ENCODE assay signal across 28 mouse cellular contexts in genomic region chr12:107216119-107216518, GRCm38 (mm10).
DNase-seq lines count a peak whose midpoint lies in the region; ATAC-seq lines count a peak whose summit lies in the region.
"Had no signal": no experiment of that assay in that cellular context is flagged by ENCODE, and none has a peak within 500 bp of the region (broad histone marks: within the 10 kb centered on the region; RNA-seq: fewer than 3 reads in every experiment).

No protein-coding gene starts in this region.

- ATAC-seq in forebrain, embryonic 12.5 days (ENCODE audit: low FRiP score), result 0 out of 2 replicates have a peak, but pooled peaks have one; percentile 27
- 0 out of 2 replicates have a peak, but pooled peaks have one; percentile 20 for ATAC-seq in midbrain, embryonic 13.5 days
- ATAC-seq: inflammation-experienced regulatory T-cells, adult 6 months; liver, embryonic 12.5 days; liver, postnatal 0 days had no signal

- H3K9ac ChIP-seq in forebrain, embryonic 12.5 days, result no peak overlapping the region
- H3K9ac ChIP-seq in midbrain, embryonic 13.5 days (replicated peaks), result no peak overlapping the region
- H3K9ac ChIP-seq: embryonic facial prominence, embryonic 15.5 days; heart, embryonic 12.5 days; hindbrain, embryonic 13.5 days; limb, embryonic 13.5 days; liver, embryonic 12.5 days; liver, postnatal 0 days; neural tube, embryonic 13.5 days had no signal

- no peak overlapping the region for H3K4me2 ChIP-seq in forebrain, embryonic 12.5 days
- no peak overlapping the region for H3K4me2 ChIP-seq in midbrain, embryonic 13.5 days (replicated peaks)
- H3K4me2 ChIP-seq: embryonic facial prominence, embryonic 15.5 days; heart, embryonic 12.5 days; hindbrain, embryonic 13.5 days; limb, embryonic 13.5 days; liver, embryonic 12.5 days; neural tube, embryonic 13.5 days had no signal

- no peaks in the 10 kb centered on the region for H3K36me3 ChIP-seq in forebrain, embryonic 12.5 days (replicated peaks)
- H3K36me3 ChIP-seq in forebrain, embryonic 10.5 days (replicated peaks), result no peaks in the 10 kb centered on the region
- H3K36me3 ChIP-seq in midbrain, embryonic 13.5 days, result no peaks in the 10 kb centered on the region
- H3K36me3 ChIP-seq: embryonic facial prominence, embryonic 15.5 days; G1E; heart, embryonic 12.5 days; hindbrain, embryonic 13.5 days; limb, embryonic 13.5 days; liver, embryonic 12.5 days; neural tube, embryonic 13.5 days had no signal

- H3K4me1 ChIP-seq in forebrain, embryonic 12.5 days, result peaks cover 12% of the 10 kb centered on the region; the same call in 1 of the 2 replicates
- H3K4me1 ChIP-seq in forebrain, embryonic 10.5 days, result no peaks in the 10 kb centered on the region
- peaks cover 11% of the 10 kb centered on the region for H3K4me1 ChIP-seq in midbrain, embryonic 13.5 days (replicated peaks)
- H3K4me1 ChIP-seq: heart, embryonic 12.5 days; limb, embryonic 13.5 days; liver, embryonic 12.5 days had no signal

- no peak overlapping the region for H3K27ac ChIP-seq in forebrain, embryonic 12.5 days
- H3K27ac ChIP-seq in forebrain, embryonic 10.5 days, result no peak overlapping the region
- H3K27ac ChIP-seq in midbrain, embryonic 13.5 days, result no peak overlapping the region
- H3K27ac ChIP-seq: embryonic facial prominence, embryonic 15.5 days; gastrocnemius, adult 2 months; heart, adult 2 months; hindbrain, embryonic 13.5 days; left cerebral cortex, adult 2 months; limb, embryonic 13.5 days; liver, embryonic 12.5 days; neural tube, embryonic 13.5 days had no signal

- H3K27me3 ChIP-seq in forebrain, embryonic 12.5 days, result no peaks in the 10 kb centered on the region
- H3K27me3 ChIP-seq in forebrain, embryonic 10.5 days (ENCODE audit: poor library complexity, severe bottlenecking), result no peaks in the 10 kb centered on the region
- H3K27me3 ChIP-seq in midbrain, embryonic 13.5 days, result no peaks in the 10 kb centered on the region
- H3K27me3 ChIP-seq: embryonic facial prominence, embryonic 15.5 days; hindbrain, embryonic 13.5 days; liver, embryonic 12.5 days; neural tube, embryonic 13.5 days had no signal

- WGBS in forebrain, embryonic 12.5 days, result 46% methylated on average over 8 of the region's 8 CpGs
- WGBS in forebrain, embryonic 10.5 days, result 62% methylated on average over 8 of the region's 8 CpGs
- WGBS in midbrain, embryonic 13.5 days, result 38% methylated on average over 8 of the region's 8 CpGs

- H3K9me3 ChIP-seq in forebrain, embryonic 12.5 days, result no peaks in the 10 kb centered on the region
- no peaks in the 10 kb centered on the region for H3K9me3 ChIP-seq in forebrain, embryonic 10.5 days
- no peaks in the 10 kb centered on the region for H3K9me3 ChIP-seq in midbrain, embryonic 13.5 days
- H3K9me3 ChIP-seq: embryonic facial prominence, embryonic 15.5 days; heart, embryonic 12.5 days; hindbrain, embryonic 13.5 days; limb, embryonic 13.5 days; liver, embryonic 12.5 days; neural tube, embryonic 13.5 days had no signal

- H3K4me3 ChIP-seq in forebrain, embryonic 12.5 days (replicated peaks), result no peak overlapping the region
- H3K4me3 ChIP-seq in forebrain, embryonic 10.5 days, result no peak overlapping the region
- no peak overlapping the region for H3K4me3 ChIP-seq in midbrain, embryonic 13.5 days (replicated peaks)
- H3K4me3 ChIP-seq: embryonic facial prominence, embryonic 15.5 days; gastrocnemius, adult 2 months; heart, adult 2 months; heart, embryonic 12.5 days; hindbrain, embryonic 13.5 days; left cerebral cortex, adult 2 months; limb, embryonic 13.5 days; liver, embryonic 12.5 days; neural tube, embryonic 13.5 days had no signal

- no peak for DNase-seq in forebrain, embryonic 10.5 days (ENCODE audit: extremely low spot score, low spot score)
- DNase-seq in retina, postnatal 1 day, result peak; percentile 11
- no peak for DNase-seq in retina, embryonic 14.5 days (ENCODE audit: low spot score)
- DNase-seq in spleen, adult 12 weeks (ENCODE audit: low spot score), result no peak
- no peak for DNase-seq in spleen, postnatal 4 days (ENCODE audit: low spot score in 2 of 2)
- DNase-seq: adrenal gland, adult 8-10 months; cerebellum, adult 11-12 months; gastrocnemius, adult 2 months; gastrocnemius, postnatal 36 days; heart, adult 2 months; heart, postnatal 4 days; kidney, adult 11 months; kidney, postnatal 14 days; liver, postnatal 0 days; lung, postnatal 36 days; right cerebral cortex, postnatal 14 days; thymus, postnatal 14 days had no signal
